Mouse (Mus musculus) neural tube, embryonic 13.5 days (tissue): ENCODE results near the gene Birc2. TPM values are rescaled to one million over a fixed set of nuclear protein-coding genes. Genes with fewer than 3 reads are reported as not detected.
"Not testable (repeated sequence)": the region's sequence is repeated elsewhere in the genome, so short reads cannot be mapped to it uniquely, and the experiment has no call there.

Source experiments
- ATAC-seq: fragments of 200-750 bp; cut with Nextera tagmentation; 2 replicates; pipeline ENCODE4 v1.8.0; 2017; ENCODE audit warnings: low read depth, mild to moderate bottlenecking, moderate TSS enrichment, moderate library complexity
- H3K27ac ChIP-seq: fragments of 300-500 bp; sonication (generic); replicated peaks from 2 replicates; pipeline ENCODE4 v1.5.1; 2015; ENCODE audit warnings: moderate library complexity, mild to moderate bottlenecking, inconsistent platforms
- H3K27me3 ChIP-seq: fragments of 300-500 bp; sonication (generic); 2 replicates; pipeline ENCODE4 v1.6.1; 2015; ENCODE audit warnings: mild to moderate bottlenecking, inconsistent platforms
- H3K36me3 ChIP-seq: fragments of 300-500 bp; sonication (generic); 2 replicates; pipeline ENCODE4 v1.6.1; 2015; ENCODE audit warnings: mild to moderate bottlenecking, inconsistent platforms
- H3K4me1 ChIP-seq: fragments of 300-500 bp; sonication (generic); replicated peaks from 2 replicates; pipeline ENCODE4 v1.6.1; 2015; ENCODE audit warnings: inconsistent platforms
- H3K4me2 ChIP-seq: fragments of 300-500 bp; sonication (generic); 2 replicates; pipeline ENCODE4 v1.6.1; 2015; ENCODE audit warnings: inconsistent platforms, mild to moderate bottlenecking, moderate library complexity
- H3K4me3 ChIP-seq: fragments of 300-500 bp; sonication (generic); 2 replicates; pipeline ENCODE4 v1.5.1; 2015; ENCODE audit warnings: mild to moderate bottlenecking, inconsistent platforms
- H3K9ac ChIP-seq: fragments of 300-500 bp; sonication (generic); 2 replicates; pipeline ENCODE4 v1.6.1; 2015; ENCODE audit warnings: moderate library complexity, mild to moderate bottlenecking, inconsistent platforms
- H3K9me3 ChIP-seq: fragments of 300-500 bp; sonication (generic); 2 replicates; pipeline ENCODE4 v1.6.1; 2016; ENCODE audit warnings: inconsistent platforms
- WGBS: fragments of 180-500 bp; shearing (Covaris S2); methylation state at CpG from one replicate; pipeline ENCODE4 v1.1.7; 2015; 5-methylcytosine and 5-hydroxymethylcytosine counted together
- polyA plus RNA-seq: library from polyadenylated mRNA; unstranded; fragments of >200 nt; fragmentation: Nextera tagmentation; extraction: Ambion mirVana; gene quantifications from 2 replicates; pipeline ENCODE4 v1.2.1, GENCODE M21; 2015

Birc2 gene
- polyA plus RNA-seq, 1 experiment from 2014 or later = 38.6 TPM

DNA sequence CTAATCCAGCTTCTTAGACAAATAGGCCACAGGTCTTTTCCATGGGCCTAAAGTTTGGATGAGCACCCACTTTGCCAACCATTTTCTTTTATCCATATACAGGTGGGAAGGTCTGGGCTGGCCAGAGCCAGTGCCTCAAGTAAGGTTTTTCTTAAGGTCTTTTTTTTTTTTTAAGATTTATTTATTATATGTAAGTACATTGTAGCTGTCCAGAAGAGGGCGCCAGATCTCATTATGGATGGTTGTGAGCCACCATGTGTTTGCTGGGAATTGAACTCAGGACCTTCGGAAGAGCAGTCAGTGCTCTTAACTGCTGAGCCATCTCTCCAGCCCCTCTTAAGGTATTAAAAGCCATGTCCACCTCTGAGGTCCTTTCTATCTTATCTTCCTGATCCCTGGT lies 30.1 kb upstream of the Birc2 start:
- not testable (repeated sequence) for H3K9me3 ChIP-seq, H3K4me2 ChIP-seq, H3K9ac ChIP-seq, H3K36me3 ChIP-seq, H3K27ac ChIP-seq, H3K4me3 ChIP-seq, H3K27me3 ChIP-seq, ATAC-seq, H3K4me1 ChIP-seq
- WGBS = 92% methylated on average over 2 of the region's 2 CpGs

DNA sequence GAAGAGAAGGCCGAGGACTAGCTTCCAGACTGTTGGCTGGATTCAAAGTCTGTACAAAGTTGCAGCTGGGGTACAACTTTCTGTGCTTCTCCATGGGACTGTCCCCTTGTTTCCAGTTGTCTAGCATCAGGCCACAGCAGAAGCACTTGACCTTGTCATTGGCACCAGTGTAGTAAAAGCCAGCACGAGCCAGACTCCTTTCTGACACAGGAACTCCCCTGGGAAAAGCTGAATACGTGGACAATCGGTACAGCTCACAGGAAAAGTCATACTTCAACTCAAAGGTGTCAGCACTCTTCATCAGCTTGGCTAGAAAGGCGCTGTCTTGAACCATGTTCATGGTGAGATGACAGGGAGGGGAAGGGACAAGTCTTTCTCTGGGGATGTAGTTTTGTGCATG lies 24.1 kb upstream of the Birc2 start:
- no peak overlapping the region for H3K27ac ChIP-seq
- no peaks in the 10 kb centered on the region for H3K36me3 ChIP-seq
- no peaks in the 10 kb centered on the region for H3K9me3 ChIP-seq
- no peak for ATAC-seq
- H3K9ac ChIP-seq = no peak overlapping the region
- 87% methylated on average over 5 of the region's 5 CpGs for WGBS
- H3K27me3 ChIP-seq = no peaks in the 10 kb centered on the region
- H3K4me1 ChIP-seq = no peaks in the 10 kb centered on the region
- no peak overlapping the region for H3K4me2 ChIP-seq
- H3K4me3 ChIP-seq = no peak overlapping the region

DNA sequence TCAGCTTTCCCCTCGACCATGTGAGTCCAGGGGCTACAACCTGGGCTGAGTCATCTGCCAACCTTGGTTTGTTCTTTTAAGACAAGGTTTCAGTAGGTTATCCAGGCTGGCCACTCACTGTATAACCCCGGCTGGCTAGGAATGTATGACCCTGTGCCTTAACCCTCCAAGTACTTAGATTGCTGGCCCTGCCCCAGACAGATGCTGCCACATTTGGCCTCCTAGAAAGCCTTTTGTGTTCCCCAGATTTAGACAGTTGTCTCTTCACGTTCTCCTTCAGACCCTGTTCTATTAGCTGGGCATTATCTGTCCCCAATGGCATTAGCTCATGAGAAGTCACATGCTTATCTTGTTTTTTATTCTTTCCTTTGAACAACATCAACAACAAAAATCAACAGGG lies 19.0 kb upstream of the Birc2 start:
- no peak for ATAC-seq
- Histone ChIP-seq H3K4me2 (no peak overlapping the region), H3K36me3 (no peaks in the 10 kb centered on the region), H3K9me3 (no peaks in the 10 kb centered on the region), H3K27ac (no peak overlapping the region), H3K4me3 (no peak overlapping the region), H3K4me1 (no peaks in the 10 kb centered on the region), H3K27me3 (no peaks in the 10 kb centered on the region), H3K9ac (no peak overlapping the region)
- WGBS = 63% methylated on average over 3 of the region's 3 CpGs

DNA sequence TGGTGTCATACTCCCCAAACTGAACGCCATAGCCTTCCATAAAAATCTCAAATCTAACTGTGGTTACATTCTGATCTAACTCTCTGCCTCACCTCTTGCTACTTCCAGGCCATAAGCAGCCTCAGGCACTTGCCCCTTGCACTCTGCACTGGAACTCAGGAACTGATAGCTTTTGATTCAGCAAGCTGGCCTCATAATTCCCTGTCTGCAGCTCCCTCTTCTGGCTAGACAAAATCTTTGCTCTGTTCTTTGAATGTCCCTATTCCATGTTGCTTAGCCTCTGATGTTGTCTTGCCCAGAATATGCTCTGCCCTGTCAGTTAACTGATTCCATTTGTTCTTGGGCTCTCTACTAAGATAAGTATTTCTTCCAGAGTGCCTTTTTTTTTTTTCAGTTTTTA lies 18.5 kb upstream of the Birc2 start:
- Histone ChIP-seq H3K36me3 (no peaks in the 10 kb centered on the region), H3K4me3 (no peak overlapping the region), H3K27me3 (no peaks in the 10 kb centered on the region), H3K9me3 (no peaks in the 10 kb centered on the region), H3K4me1 (no peaks in the 10 kb centered on the region), H3K9ac (no peak overlapping the region), H3K27ac (no peak overlapping the region), H3K4me2 (no peak overlapping the region)
- 42% methylated on average over 1 of the region's 1 CpGs for WGBS
- ATAC-seq = no peak

DNA sequence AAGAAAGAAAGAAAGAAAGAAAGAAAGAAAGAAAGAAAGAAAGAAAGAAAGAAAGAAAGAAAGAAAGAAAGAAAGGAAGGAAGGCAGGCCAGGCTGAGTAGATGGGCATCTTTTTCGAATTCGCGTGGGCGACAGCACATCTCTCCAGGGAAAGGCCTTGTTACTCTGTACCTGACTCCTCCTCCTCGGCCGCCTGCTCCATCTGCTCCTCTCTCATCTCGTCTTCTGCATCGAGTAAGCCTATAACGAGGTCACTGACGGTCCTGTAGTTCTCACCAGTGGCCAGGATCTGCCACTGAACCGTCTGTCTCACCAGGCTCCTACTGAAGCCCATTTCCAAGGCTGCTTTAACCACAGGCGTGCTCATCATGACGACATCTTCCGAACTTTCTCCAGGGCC lies 17.3 kb upstream of the Birc2 start:
- 73% methylated on average over 14 of the region's 14 CpGs for WGBS
- ATAC-seq, H3K4me1 ChIP-seq, H3K4me3 ChIP-seq, H3K27me3 ChIP-seq, H3K36me3 ChIP-seq, H3K9me3 ChIP-seq, H3K9ac ChIP-seq, H3K4me2 ChIP-seq, H3K27ac ChIP-seq: not testable (repeated sequence)

DNA sequence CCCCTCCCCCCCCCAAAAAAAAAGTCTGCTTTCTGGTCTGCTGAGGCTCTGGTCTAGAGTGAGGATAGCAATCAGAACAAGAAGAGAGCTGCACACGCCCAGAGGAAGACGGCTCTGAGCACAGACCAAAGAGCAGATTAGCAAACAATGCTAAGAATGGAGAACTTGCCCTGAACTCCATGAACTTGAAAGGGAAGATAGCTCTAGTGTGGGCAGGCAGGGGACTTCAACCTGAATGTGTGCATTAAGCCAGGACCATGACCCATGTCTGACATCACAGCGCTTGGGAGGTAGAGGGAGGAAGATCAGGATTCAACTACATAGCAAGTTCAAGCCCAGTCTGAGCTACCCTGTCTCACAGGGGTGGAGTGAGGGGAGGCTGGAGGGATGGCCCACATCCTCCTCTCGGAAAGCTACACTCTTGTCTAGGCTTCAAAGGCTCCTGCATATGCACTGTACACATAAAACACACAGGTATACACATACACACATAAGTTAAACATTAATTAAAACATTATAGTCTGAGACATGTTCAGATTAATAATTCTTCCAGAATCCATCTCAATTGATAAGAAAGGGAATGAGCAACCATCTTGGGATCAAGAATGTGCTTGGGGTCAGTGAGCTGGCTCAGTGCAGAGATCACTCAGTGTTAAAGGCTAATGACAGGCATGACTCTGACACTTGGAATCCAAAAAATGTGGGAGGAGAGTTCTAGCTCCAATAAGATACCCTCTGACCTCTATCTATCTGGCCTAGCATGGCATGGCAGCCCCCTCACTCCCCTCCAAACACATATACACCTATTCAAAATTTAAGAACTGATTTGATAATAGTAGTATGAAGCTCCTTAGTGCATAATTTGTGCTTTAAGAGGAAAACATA lies 15.7 kb upstream of the Birc2 start:
- no peak overlapping the region for H3K9ac ChIP-seq
- H3K4me3 ChIP-seq = no peak overlapping the region
- H3K27me3 ChIP-seq = no peaks in the 10 kb centered on the region
- H3K4me2 ChIP-seq = no peak overlapping the region
- no peaks in the 10 kb centered on the region for H3K4me1 ChIP-seq
- WGBS = 91% methylated on average over 4 of the region's 4 CpGs
- H3K27ac ChIP-seq = no peak overlapping the region
- ATAC-seq = no peak
- no peaks in the 10 kb centered on the region for H3K36me3 ChIP-seq
- no peaks in the 10 kb centered on the region for H3K9me3 ChIP-seq

DNA sequence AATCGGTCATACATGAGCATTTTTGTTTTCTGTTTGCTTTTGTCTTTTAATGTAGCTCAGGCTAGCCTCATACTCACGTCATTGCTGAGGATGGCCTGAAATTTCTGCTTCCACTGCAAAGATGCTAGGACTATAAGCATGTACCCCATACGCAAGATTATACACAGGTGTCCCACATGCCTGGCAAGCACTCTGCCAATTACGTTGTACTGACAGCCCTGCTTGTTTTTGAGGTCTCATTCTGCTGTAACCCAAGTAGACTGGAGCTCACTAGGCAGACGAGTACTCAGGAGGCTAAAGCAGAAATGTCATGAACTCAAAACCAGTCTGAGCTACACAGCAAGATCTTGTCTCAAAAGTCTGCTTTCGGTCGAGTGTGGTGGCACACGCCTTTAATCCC lies 15.0 kb upstream of the Birc2 start:
- H3K36me3 ChIP-seq = no peaks in the 10 kb centered on the region
- no peaks in the 10 kb centered on the region for H3K9me3 ChIP-seq
- H3K4me1 ChIP-seq = no peaks in the 10 kb centered on the region
- H3K4me2 ChIP-seq = no peak overlapping the region
- no peak overlapping the region for H3K9ac ChIP-seq
- H3K27me3 ChIP-seq = no peaks in the 10 kb centered on the region
- ATAC-seq = no peak
- H3K27ac ChIP-seq = no peak overlapping the region
- no peak overlapping the region for H3K4me3 ChIP-seq
- WGBS = 92% methylated on average over 8 of the region's 8 CpGs

- Histone ChIP-seq H3K4me2 (no peak overlapping the region), H3K27ac (no peak overlapping the region), H3K4me1 (no peaks in the 10 kb centered on the region), H3K9me3 (no peaks in the 10 kb centered on the region), H3K4me3 (no peak overlapping the region), H3K36me3 (no peaks in the 10 kb centered on the region), H3K27me3 (no peaks in the 10 kb centered on the region), H3K9ac (no peak overlapping the region)
- WGBS = 92% methylated on average over 18 of the region's 18 CpGs
- no peak for ATAC-seq
Measured at GRCm38 (mm10) chr9:7848191-7848590, 11.3 kb upstream of the Birc2 start.

DNA sequence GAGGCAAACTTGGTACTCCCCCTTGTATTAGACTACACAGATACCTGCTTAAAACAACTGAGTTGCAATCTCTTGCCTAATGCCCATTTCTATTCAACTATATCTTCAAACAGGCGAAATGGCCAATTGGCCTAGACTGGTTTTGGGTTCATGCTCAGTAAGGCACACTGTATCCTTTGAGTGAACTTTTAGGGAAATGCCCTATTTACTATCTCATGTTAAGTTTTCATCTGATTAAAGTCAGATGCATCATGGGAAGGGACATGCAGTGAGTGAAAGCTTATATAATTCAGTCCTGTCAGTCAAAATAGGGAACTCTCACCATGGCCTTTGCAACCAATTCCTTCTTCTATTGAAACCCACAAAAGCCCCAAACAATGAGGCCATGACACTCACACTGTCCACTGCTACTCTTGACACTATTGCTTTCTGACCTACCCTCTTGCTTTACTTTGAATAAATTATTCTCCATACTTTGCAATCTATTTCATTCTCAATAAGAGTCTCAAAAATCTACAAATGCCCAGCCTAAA lies 9.9 kb upstream of the Birc2 start:
- H3K9ac ChIP-seq = no peak overlapping the region
- no peak overlapping the region for H3K4me3 ChIP-seq
- WGBS = 82% methylated on average over 1 of the region's 1 CpGs
- H3K9me3 ChIP-seq = no peaks in the 10 kb centered on the region
- no peak overlapping the region for H3K4me2 ChIP-seq
- no peaks in the 10 kb centered on the region for H3K27me3 ChIP-seq
- no peak for ATAC-seq
- H3K27ac ChIP-seq = no peak overlapping the region
- no peaks in the 10 kb centered on the region for H3K4me1 ChIP-seq
- H3K36me3 ChIP-seq = no peaks in the 10 kb centered on the region

DNA sequence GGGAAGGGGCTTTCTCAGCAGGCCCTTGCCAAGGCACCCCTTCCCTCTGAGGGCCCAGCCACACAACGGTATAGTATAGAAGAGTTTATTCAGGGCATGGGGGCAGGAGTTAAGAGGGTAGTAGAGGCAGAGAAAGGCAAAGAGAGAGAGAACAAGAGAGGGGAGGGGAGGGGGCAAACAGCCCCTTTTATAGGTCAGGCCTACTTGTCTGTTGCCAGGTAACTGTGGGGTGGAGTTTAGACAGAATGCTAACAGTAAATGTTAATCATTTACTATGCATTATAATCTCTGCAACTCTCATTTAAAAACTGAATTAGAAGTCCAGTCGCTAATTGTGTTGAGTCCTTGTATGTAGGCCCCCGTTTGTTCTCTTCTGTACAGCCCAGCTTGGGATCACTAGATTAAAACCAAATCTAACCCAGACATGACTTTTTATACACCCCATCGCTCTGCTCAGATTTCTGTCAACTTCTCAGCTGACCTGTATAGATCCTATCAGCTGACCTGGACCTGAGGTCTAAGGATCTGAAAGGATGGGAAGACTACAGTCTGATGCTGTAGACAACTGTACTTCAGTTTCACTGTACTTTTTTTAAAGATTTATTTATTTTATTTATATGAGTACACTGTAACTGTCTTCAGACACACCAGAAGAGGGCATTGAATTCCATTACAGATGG lies 8.5 kb upstream of the Birc2 start:
- H3K4me1 ChIP-seq = no peaks in the 10 kb centered on the region
- no peak overlapping the region for H3K27ac ChIP-seq
- 55% methylated on average over 4 of the region's 4 CpGs for WGBS
- no peak for ATAC-seq
- no peak overlapping the region for H3K4me3 ChIP-seq
- H3K27me3 ChIP-seq = no peaks in the 10 kb centered on the region
- H3K4me2 ChIP-seq = no peak overlapping the region
- H3K9ac ChIP-seq = no peak overlapping the region
- H3K9me3 ChIP-seq = no peaks in the 10 kb centered on the region
- H3K36me3 ChIP-seq = no peaks in the 10 kb centered on the region

- H3K27ac ChIP-seq = no peak overlapping the region
- WGBS = 53% methylated on average over 6 of the region's 6 CpGs
- H3K36me3 ChIP-seq = no peaks in the 10 kb centered on the region
- ATAC-seq = no peak
- H3K27me3 ChIP-seq = no peaks in the 10 kb centered on the region
- H3K4me3 ChIP-seq = no peak overlapping the region
- no peaks in the 10 kb centered on the region for H3K9me3 ChIP-seq
- H3K4me2 ChIP-seq = no peak overlapping the region
- H3K4me1 ChIP-seq = 0 out of 2 replicates have a peak, but pooled peaks cover 5% of the 10 kb centered on the region
- no peak overlapping the region for H3K9ac ChIP-seq
Measured at GRCm38 (mm10) chr9:7841221-7841620, 4.4 kb upstream of the Birc2 start.

- Histone ChIP-seq H3K9ac (peak overlapping the region; percentile 81), H3K9me3 (no peaks in the 10 kb centered on the region), H3K4me2 (peak overlapping the region; percentile 70), H3K27me3 (no peaks in the 10 kb centered on the region), H3K36me3 (peaks cover 13% of the 10 kb centered on the region), H3K27ac (peak overlapping the region; percentile 98), H3K4me1 (peaks cover 32% of the 10 kb centered on the region), H3K4me3 (peak overlapping the region; percentile 58)
- ATAC-seq = peak; percentile 34
- WGBS = 14% methylated on average over 14 of the region's 14 CpGs
Measured at GRCm38 (mm10) chr9:7837806-7838440, 1.1 kb upstream of the Birc2 start.
